Mouse (Mus musculus) heart, adult 8-10 months (tissue): ENCODE data around the gene Gale. TPM values are rescaled to one million over a fixed set of nuclear protein-coding genes. Genes with fewer than 3 reads are reported as not detected.
A peak's percentile ranks its signal among the peaks of the same experiment; 100 is the strongest.
"Not testable (repeated sequence)": the region's sequence is repeated elsewhere in the genome, so short reads cannot be mapped to it uniquely, and the experiment has no call there.

Experiments
- DNase-seq: peaks from one replicate; pipeline ENCODE4 v3.0.0; 2022; ENCODE audit warnings: low spot score
- total RNA-seq, 4 experiments: library from RNA; stranded (reverse); gene quantifications; 2 replicates each; pipeline ENCODE4 v1.2.4; 2022

Gene Gale
- 1 to 10 TPM; 1.2 to 3.2 (median 1.6) TPM for total RNA-seq

- peak; percentile 95 for DNase-seq
Measured at GRCm38 (mm10) chr4:135963457-135964193, at the start of gene Gale. Gene Gale, plus strand, starts transcription at chr4:135963727.

- DNase-seq, result no peak
Measured at GRCm38 (mm10) chr4:135918635-135919279, 44.8 kb upstream of the Gale start.

GRCm38 (mm10) chr4:135919280-135919639 is 44.3 kb upstream of the Gale start:
- DNase-seq, result no peak

GRCm38 (mm10) chr4:135920304-135921241 is 43.0 kb upstream of the Gale start, which contains the start of gene Fuca1:
Gene Fuca1, plus strand, starts transcription at chr4:135920735.
- DNase-seq, result peak; percentile 95

GRCm38 (mm10) chr4:135921257-135922120 is 42.0 kb upstream of the Gale start:
- DNase-seq, result peak; percentile 57

- no peak for DNase-seq
Measured at GRCm38 (mm10) chr4:135922190-135922589, 41.3 kb upstream of the Gale start.

- no peak for DNase-seq
Measured at GRCm38 (mm10) chr4:135924418-135924817, 39.1 kb upstream of the Gale start.

GRCm38 (mm10) chr4:135925341-135925740 is 38.2 kb upstream of the Gale start:
- no peak for DNase-seq

- DNase-seq, result no peak
Measured at GRCm38 (mm10) chr4:135926195-135926808, 37.2 kb upstream of the Gale start.

- DNase-seq, result no peak
Measured at GRCm38 (mm10) chr4:135926861-135927260, 36.7 kb upstream of the Gale start.

- DNase-seq, result no peak
Measured at GRCm38 (mm10) chr4:135928376-135928775, 35.2 kb upstream of the Gale start.

- no peak for DNase-seq
Measured at GRCm38 (mm10) chr4:135929405-135929804, 34.1 kb upstream of the Gale start.

GRCm38 (mm10) chr4:135929828-135930227 is 33.7 kb upstream of the Gale start:
- DNase-seq, result no peak

GRCm38 (mm10) chr4:135930239-135930638 is 33.3 kb upstream of the Gale start:
- DNase-seq, result no peak

GRCm38 (mm10) chr4:135931832-135932231 is 31.7 kb upstream of the Gale start:
- no peak for DNase-seq

- DNase-seq, result no peak
Measured at GRCm38 (mm10) chr4:135934708-135935500, 28.6 kb upstream of the Gale start.

GRCm38 (mm10) chr4:135935502-135935901 is 28.0 kb upstream of the Gale start:
- DNase-seq, result no peak

GRCm38 (mm10) chr4:135938858-135939257 is 24.7 kb upstream of the Gale start:
- DNase-seq, result no peak

- DNase-seq, result not testable (repeated sequence)
Measured at GRCm38 (mm10) chr4:135941026-135941425, 22.5 kb upstream of the Gale start.

GRCm38 (mm10) chr4:135942193-135942592 is 21.3 kb upstream of the Gale start:
- no peak for DNase-seq
